Mouse (Mus musculus) megakaryocyte, embryonic 14.5 days (primary cell): ENCODE data around the gene Slc23a2.

Experiments used
- FLI1 ChIP-seq: IDR thresholded peaks from 2 replicates; pipeline ENCODE4 v1.6.1; 2012; ENCODE audit warnings: low read length, inconsistent platforms, mixed read lengths
- GATA1 ChIP-seq: IDR thresholded peaks from 3 replicates; pipeline ENCODE4 v1.6.1; 2012; ENCODE audit warnings: mixed read lengths, low read length, inconsistent platforms, borderline replicate concordance

DNA sequence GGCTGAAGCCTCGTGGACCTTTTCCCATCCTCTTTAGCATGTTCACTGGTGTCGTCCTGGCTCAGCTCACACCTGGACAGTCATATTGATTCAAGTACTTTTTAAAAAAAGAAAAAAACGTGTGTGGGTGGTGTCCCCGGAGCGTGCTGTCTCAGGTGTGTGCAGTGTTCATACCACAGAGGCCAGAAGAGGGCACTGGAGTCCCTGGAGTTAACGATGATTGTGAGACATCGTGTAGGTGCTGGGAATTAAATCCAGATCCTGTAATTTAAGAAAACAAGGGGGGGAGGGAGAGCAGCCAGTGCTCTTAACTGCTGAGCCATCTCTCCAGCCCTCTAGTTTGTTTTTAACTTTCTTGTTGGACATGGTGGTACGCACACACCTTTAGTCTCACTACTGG lies 2.3 kb downstream of the Slc23a2 start:
- no peak for TF ChIP-seq GATA1
- TF ChIP-seq FLI1: no peak
